Mouse (Mus musculus) lung, embryonic 14.5 days (tissue): Measurements from ENCODE around the gene Pimreg. TPM values are rescaled to one million over a fixed set of nuclear protein-coding genes. Genes with fewer than 3 reads are reported as not detected.

Experiments used
- ATAC-seq: fragments of 200-750 bp; cut with Nextera tagmentation; 2 replicates; pipeline ENCODE4 v1.8.0; 2017; ENCODE audit warnings: mild to moderate bottlenecking, moderate TSS enrichment, moderate library complexity; ENCODE audit not compliant: insufficient read depth
- DNase-seq: peaks from one replicate; pipeline ENCODE4 v3.0.0-alpha.2; 2015
- H3K27ac ChIP-seq: fragments of 300-500 bp; sonication (generic); 2 replicates; pipeline ENCODE4 v1.5.1; 2014; ENCODE audit warnings: low read depth, mild to moderate bottlenecking, moderate library complexity
- H3K27me3 ChIP-seq: fragments of 300-500 bp; sonication (generic); 2 replicates; pipeline ENCODE4 v1.6.1; 2014; ENCODE audit warnings: low read length, control low read depth; ENCODE audit not compliant: insufficient read depth
- H3K36me3 ChIP-seq: fragments of 300-500 bp; sonication (generic); 2 replicates; pipeline ENCODE4 v1.6.1; 2014; ENCODE audit warnings: control low read depth; ENCODE audit not compliant: insufficient read depth
- H3K4me1 ChIP-seq: fragments of 300-500 bp; sonication (generic); 2 replicates; pipeline ENCODE4 v1.6.1; 2014; ENCODE audit warnings: antibody characterized with exemption, control low read depth; ENCODE audit not compliant: insufficient read depth
- H3K4me2 ChIP-seq: fragments of 300-500 bp; sonication (generic); 2 replicates; pipeline ENCODE4 v1.6.1; 2014; ENCODE audit warnings: mild to moderate bottlenecking
- H3K4me3 ChIP-seq: fragments of 300-500 bp; sonication (generic); 2 replicates; pipeline ENCODE4 v1.5.1; 2014; ENCODE audit warnings: low read depth, low read length
- H3K9ac ChIP-seq: fragments of 300-500 bp; sonication (generic); 2 replicates; pipeline ENCODE4 v1.6.1; 2014
- H3K9me3 ChIP-seq: fragments of 300-500 bp; sonication (generic); 2 replicates; pipeline ENCODE4 v1.6.1; 2016; ENCODE audit warnings: low read depth, low read length, control low read depth
- CTCF ChIP-seq: IDR thresholded peaks from 2 replicates; pipeline ENCODE4 v1.5.1; 2016; ENCODE audit warnings: antibody characterized with exemption, low read depth
- WGBS: fragments of 180-500 bp; shearing (Covaris S2); extraction: QIAGEN DNeasy Blood & Tissue Kit; methylation state at CpG from one replicate; pipeline ENCODE4 v1.1.7; 2014; 5-methylcytosine and 5-hydroxymethylcytosine counted together
- polyA plus RNA-seq: library from polyadenylated mRNA; unstranded; fragments of >200 nt; fragmentation: Nextera tagmentation; extraction: Ambion mirVana; gene quantifications from 2 replicates; pipeline ENCODE4 v1.2.1, GENCODE M21; 2014

Gene Pimreg
- polyA plus RNA-seq, 1 experiment from 2014 or later, result 165 TPM

- no peak for DNase-seq
- Histone ChIP-seq H3K27me3 (no peaks in the 10 kb centered on the region), H3K36me3 (no peaks in the 10 kb centered on the region), H3K4me1 (no peaks in the 10 kb centered on the region), H3K27ac (no peak overlapping the region), H3K4me2 (no peak overlapping the region), H3K9ac (no peak overlapping the region), H3K9me3 (peaks cover 10% of the 10 kb centered on the region; the same call in 1 of the 2 replicates), H3K4me3 (no peak overlapping the region)
- no peak for TF ChIP-seq CTCF
- 85% methylated on average over 8 of the region's 8 CpGs for WGBS
- no peak for ATAC-seq
Measured at GRCm38 (mm10) chr11:72065103-72065502, 23.3 kb downstream of the Pimreg start.

DNA sequence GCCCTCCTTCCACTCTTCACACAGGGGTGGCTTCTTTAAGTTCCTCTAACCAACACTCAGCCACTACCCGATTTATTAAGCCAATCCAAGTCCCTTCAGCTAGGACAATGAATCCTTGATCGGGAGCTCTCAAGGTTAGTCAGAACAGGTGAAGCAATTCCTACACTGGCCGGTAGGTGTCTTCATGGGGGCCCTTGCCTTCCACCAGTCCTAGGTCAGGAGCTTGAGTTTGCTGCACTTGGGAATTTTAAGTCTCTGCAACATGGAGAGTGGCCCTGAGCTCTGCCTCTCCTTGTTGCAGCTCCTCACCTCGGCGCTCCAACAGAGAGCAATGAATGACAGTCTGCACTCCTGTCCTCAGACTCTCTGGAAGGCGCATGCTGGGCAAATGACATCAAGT lies 24.5 kb downstream of the Pimreg start:
- no peak overlapping the region for H3K9ac ChIP-seq
- TF ChIP-seq CTCF, result peak; percentile 71
- no peaks in the 10 kb centered on the region for H3K4me1 ChIP-seq
- H3K36me3 ChIP-seq, result no peaks in the 10 kb centered on the region
- H3K4me2 ChIP-seq, result no peak overlapping the region
- H3K27ac ChIP-seq, result no peak overlapping the region
- H3K9me3 ChIP-seq, result peaks cover 10% of the 10 kb centered on the region; the same call in 1 of the 2 replicates
- peak; percentile 60 for DNase-seq
- WGBS, result 36% methylated on average over 6 of the region's 6 CpGs
- no peak for ATAC-seq
- H3K4me3 ChIP-seq, result no peak overlapping the region
- H3K27me3 ChIP-seq, result no peaks in the 10 kb centered on the region

DNA sequence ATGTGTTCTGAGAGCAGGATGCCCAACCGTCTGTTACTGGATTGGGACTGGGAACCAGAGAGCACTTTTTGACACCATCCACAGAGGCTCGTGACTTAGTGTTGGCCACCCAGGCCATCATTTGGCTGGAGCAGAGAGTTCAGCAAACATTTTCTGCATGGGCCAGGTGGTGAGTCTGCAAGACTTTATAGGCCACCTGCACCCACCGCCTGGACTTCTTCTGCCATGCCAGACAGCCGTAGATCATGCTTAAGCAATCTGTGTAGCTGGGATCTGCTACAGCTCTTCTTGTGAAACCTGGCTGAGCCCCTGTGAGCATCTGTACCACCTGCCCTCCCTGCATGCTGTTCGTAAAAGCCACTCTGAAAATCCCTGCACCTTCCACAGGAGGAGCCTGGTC lies 25.5 kb downstream of the Pimreg start:
- ATAC-seq, result no peak
- no peak overlapping the region for H3K9ac ChIP-seq

GRCm38 (mm10) chr11:72068026-72068425 lies 26.2 kb downstream of the Pimreg start:
- Histone ChIP-seq H3K27me3 (no peaks in the 10 kb centered on the region), H3K27ac (no peak overlapping the region), H3K9me3 (peaks cover 10% of the 10 kb centered on the region; the same call in 1 of the 2 replicates), H3K4me3 (no peak overlapping the region), H3K9ac (no peak overlapping the region), H3K36me3 (no peaks in the 10 kb centered on the region), H3K4me1 (no peaks in the 10 kb centered on the region), H3K4me2 (no peak overlapping the region)
- DNase-seq, result no peak
- ATAC-seq, result no peak
- 54% methylated on average over 7 of the region's 7 CpGs for WGBS
- TF ChIP-seq CTCF, result no peak

More for the DNA sequence above, 25.5 kb downstream of the Pimreg start:
- Histone ChIP-seq H3K27ac (no peak overlapping the region), H3K4me2 (no peak overlapping the region), H3K9me3 (peaks cover 10% of the 10 kb centered on the region; the same call in 1 of the 2 replicates), H3K4me3 (no peak overlapping the region), H3K27me3 (no peaks in the 10 kb centered on the region), H3K36me3 (no peaks in the 10 kb centered on the region), H3K4me1 (no peaks in the 10 kb centered on the region)
- no peak for TF ChIP-seq CTCF
- 73% methylated on average over 5 of the region's 5 CpGs for WGBS
- DNase-seq, result no peak

- Histone ChIP-seq H3K4me1 (no peaks in the 10 kb centered on the region), H3K9ac (no peak overlapping the region), H3K4me3 (no peak overlapping the region), H3K27ac (no peak overlapping the region), H3K27me3 (no peaks in the 10 kb centered on the region), H3K9me3 (no peaks in the 10 kb centered on the region), H3K36me3 (no peaks in the 10 kb centered on the region), H3K4me2 (no peak overlapping the region)
- no peak for ATAC-seq
- TF ChIP-seq CTCF, result no peak
- no peak for DNase-seq
- WGBS, result 64% methylated on average over 9 of the region's 9 CpGs
Measured at GRCm38 (mm10) chr11:72070733-72071132, 28.9 kb downstream of the Pimreg start.

- no peak overlapping the region for H3K9ac ChIP-seq
- H3K36me3 ChIP-seq, result no peaks in the 10 kb centered on the region
- no peaks in the 10 kb centered on the region for H3K9me3 ChIP-seq
- no peaks in the 10 kb centered on the region for H3K4me1 ChIP-seq
- H3K27me3 ChIP-seq, result no peaks in the 10 kb centered on the region
- no peak overlapping the region for H3K27ac ChIP-seq
- DNase-seq (no peak), ATAC-seq (no peak)
- no peak for TF ChIP-seq CTCF
- WGBS, result 17% methylated on average over 6 of the region's 6 CpGs
- H3K4me3 ChIP-seq, result no peak overlapping the region
- no peak overlapping the region for H3K4me2 ChIP-seq
Measured at GRCm38 (mm10) chr11:72072331-72072905, 30.6 kb downstream of the Pimreg start.

DNA sequence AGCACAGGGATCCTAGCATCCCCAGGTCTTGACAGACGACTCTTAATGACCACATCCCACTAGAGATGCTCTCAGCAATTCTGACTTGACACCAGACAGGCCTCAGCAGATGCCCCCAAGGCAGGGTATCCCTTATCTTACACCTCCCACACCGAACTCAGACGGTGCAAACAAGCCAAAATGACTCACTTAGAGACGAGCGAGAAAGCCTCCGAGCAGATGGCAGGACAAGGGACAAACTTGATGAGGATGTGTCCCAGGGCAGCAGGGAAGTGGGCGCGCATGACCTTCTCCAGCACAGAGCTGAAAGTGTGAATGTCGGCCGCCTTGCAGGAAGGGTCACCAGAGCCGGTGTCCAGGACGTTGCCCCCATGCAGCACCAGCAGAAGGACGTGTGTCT lies 32.4 kb downstream of the Pimreg start:
- DNase-seq, result no peak

GRCm38 (mm10) chr11:72078056-72078455 lies 36.2 kb downstream of the Pimreg start:
- Histone ChIP-seq H3K9me3 (no peaks in the 10 kb centered on the region), H3K4me1 (no peaks in the 10 kb centered on the region), H3K27me3 (no peaks in the 10 kb centered on the region), H3K27ac (no peak overlapping the region), H3K9ac (no peak overlapping the region), H3K36me3 (no peaks in the 10 kb centered on the region), H3K4me3 (no peak overlapping the region), H3K4me2 (no peak overlapping the region)
- WGBS, result 40% methylated on average over 3 of the region's 3 CpGs
- ATAC-seq (no peak), DNase-seq (peak; percentile 17)
- peak; percentile 15; the same call in 1 of the 2 replicates for TF ChIP-seq CTCF

More for the DNA sequence above, 32.4 kb downstream of the Pimreg start:
- no peak for ATAC-seq
- no peak overlapping the region for H3K27ac ChIP-seq
- no peaks in the 10 kb centered on the region for H3K36me3 ChIP-seq
- no peak for TF ChIP-seq CTCF
- no peaks in the 10 kb centered on the region for H3K4me1 ChIP-seq
- H3K9ac ChIP-seq, result no peak overlapping the region
- H3K4me2 ChIP-seq, result no peak overlapping the region
- no peaks in the 10 kb centered on the region for H3K9me3 ChIP-seq
- H3K4me3 ChIP-seq, result no peak overlapping the region
- WGBS, result 62% methylated on average over 13 of the region's 13 CpGs
- no peaks in the 10 kb centered on the region for H3K27me3 ChIP-seq
